Mouse (Mus musculus) C2C12 (cell line): ENCODE results near the gene Gpatch1. TPM values are rescaled to one million over a fixed set of nuclear protein-coding genes. Genes with fewer than 3 reads are reported as not detected.

Experiments
- H3K27me3 ChIP-seq: one replicate; pipeline ENCODE4 v1.6.1; 2011; ENCODE audit not compliant: control insufficient read depth, insufficient read depth, insufficient read length
- H3K36me3 ChIP-seq: one replicate; pipeline ENCODE4 v1.6.1; 2011; ENCODE audit not compliant: control insufficient read depth, insufficient read depth
- H3K4me3 ChIP-seq: one replicate; pipeline ENCODE4 v1.5.1; 2011; ENCODE audit warnings: mild to moderate bottlenecking, control low read depth; ENCODE audit not compliant: poor library complexity, insufficient read depth, severe bottlenecking
- H3K79me2 ChIP-seq: one replicate; pipeline ENCODE4 v1.6.1; 2011; ENCODE audit not compliant: control insufficient read depth, insufficient read depth
- H3K79me3 ChIP-seq: one replicate; pipeline ENCODE4 v1.6.1; 2011; ENCODE audit warnings: low read depth, control low read depth
- H3ac ChIP-seq: one replicate; pipeline ENCODE3; 2011; ENCODE audit warnings: low read depth; ENCODE audit not compliant: control insufficient read depth, insufficient read length
- CEBPB ChIP-seq: IDR thresholded peaks from one replicate; pipeline ENCODE4 v1.6.1; 2011; ENCODE audit warnings: low read depth, mild to moderate bottlenecking, control low read depth, moderate library complexity
- CTCF ChIP-seq: IDR thresholded peaks from one replicate; pipeline ENCODE4 v1.5.1; 2011; ENCODE audit not compliant: control insufficient read depth, insufficient read depth, insufficient read length
- FOSL1 ChIP-seq: IDR thresholded peaks from one replicate; pipeline ENCODE4 v1.8.0; 2011; ENCODE audit warnings: mild to moderate bottlenecking, low read length; ENCODE audit not compliant: poor library complexity, insufficient read depth, severe bottlenecking
- MAX ChIP-seq: IDR thresholded peaks from one replicate; pipeline ENCODE4 v1.6.1; 2011; ENCODE audit warnings: mild to moderate bottlenecking, control low read depth
- MYOD1 ChIP-seq: IDR thresholded peaks from one replicate; pipeline ENCODE4 v1.6.1; 2011; ENCODE audit warnings: low read depth; ENCODE audit not compliant: control insufficient read depth, insufficient read length
- MYOG ChIP-seq: IDR thresholded peaks from one replicate; pipeline ENCODE4 v1.6.1; 2011; ENCODE audit not compliant: control insufficient read depth, insufficient read length; ENCODE audit errors: extremely low read depth
- USF1 ChIP-seq: IDR thresholded peaks from one replicate; pipeline ENCODE4 v1.6.1; 2011; ENCODE audit warnings: low read depth, mild to moderate bottlenecking, control low read depth, moderate library complexity
- polyA plus RNA-seq: library from polyadenylated mRNA; unstranded; fragments of >200 nt; fragmentation: generic; extraction: Trizol; gene quantifications from one replicate; pipeline ENCODE4 v1.2.1, GENCODE M21; 2012; ENCODE audit warnings: missing spikeins

Gene Gpatch1
- polyA plus RNA-seq, 1 experiment: 6.0 TPM

DNA sequence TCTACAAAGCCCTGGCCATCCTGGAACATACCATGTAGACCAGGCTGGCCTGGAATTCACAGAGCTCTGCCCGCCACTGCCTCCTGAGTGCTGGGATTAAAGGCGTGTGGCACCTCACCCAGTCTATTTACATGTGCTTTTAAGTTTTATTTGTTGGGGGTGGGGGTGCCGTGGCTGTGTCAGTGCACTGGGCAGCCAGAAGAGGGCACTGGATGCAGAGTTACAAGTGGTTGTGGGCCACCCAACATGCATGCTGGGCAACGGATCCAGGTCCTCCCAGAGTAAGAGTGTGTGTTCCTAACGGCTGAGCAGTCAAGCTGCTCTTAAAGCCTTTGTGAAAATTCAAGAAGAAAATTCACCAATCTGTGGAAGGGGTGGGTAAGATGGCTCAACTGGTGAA, 50.4 kb downstream of the Gpatch1 start:
- no peaks in the 10 kb centered on the region for H3K36me3 ChIP-seq
- H3K79me2 ChIP-seq: no peaks in the 10 kb centered on the region
- TF ChIP-seq USF1: no peak
- no peak for TF ChIP-seq CTCF
- no peak for TF ChIP-seq FOSL1
- TF ChIP-seq MYOG: no peak
- TF ChIP-seq MAX: no peak
- no peak for TF ChIP-seq MYOD1
- no peak for TF ChIP-seq CEBPB
- H3K27me3 ChIP-seq: peaks cover 8% of the 10 kb centered on the region
- H3K79me3 ChIP-seq: no peaks in the 10 kb centered on the region
- H3ac ChIP-seq: no peak overlapping the region
- H3K4me3 ChIP-seq: no peak overlapping the region

DNA sequence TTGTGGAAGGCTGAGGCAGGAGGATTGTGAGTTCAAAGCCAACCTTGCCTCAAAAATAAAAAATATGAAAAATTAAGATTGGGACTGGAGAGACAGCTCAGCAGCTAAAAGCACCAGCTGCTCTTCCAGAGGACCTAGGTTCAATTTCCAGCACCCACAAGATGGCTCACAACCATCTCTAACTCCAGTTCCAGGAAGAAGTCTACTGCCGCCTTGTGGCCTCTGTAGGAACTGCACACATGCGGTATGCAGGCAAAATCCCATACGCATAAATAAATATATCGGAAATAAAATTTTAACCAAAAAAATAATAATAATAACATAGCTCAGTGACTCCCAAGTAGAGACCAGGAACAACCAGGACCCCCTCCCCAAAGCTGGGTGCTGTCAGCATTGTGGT, 51.6 kb downstream of the Gpatch1 start:
- Histone ChIP-seq H3ac (no peak overlapping the region), H3K79me3 (no peaks in the 10 kb centered on the region), H3K79me2 (no peaks in the 10 kb centered on the region), H3K4me3 (no peak overlapping the region), H3K27me3 (peaks cover 13% of the 10 kb centered on the region), H3K36me3 (no peaks in the 10 kb centered on the region)
- TF ChIP-seq MYOD1 (no peak), CTCF (no peak), MYOG (no peak), USF1 (no peak), CEBPB (no peak), FOSL1 (no peak), MAX (no peak)

DNA sequence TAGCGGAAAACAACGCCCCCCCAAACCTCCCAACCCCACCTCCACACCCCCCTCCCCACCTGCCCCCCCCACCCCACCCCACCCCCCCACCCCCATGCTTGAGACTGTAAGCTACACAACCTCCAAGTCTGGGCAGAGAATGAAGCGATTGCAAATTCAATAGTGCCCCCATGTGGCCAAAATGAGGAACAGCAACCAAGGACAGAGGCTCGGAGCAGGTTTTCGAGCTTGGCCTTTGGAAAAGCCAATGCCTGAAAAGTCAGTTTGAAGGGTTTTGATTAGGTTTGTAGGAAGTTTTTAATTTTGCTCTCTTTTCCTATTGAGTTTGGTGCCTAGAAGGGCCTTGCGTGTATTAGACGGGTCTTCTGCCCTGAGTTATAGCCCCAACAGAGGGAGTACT, 53.5 kb downstream of the Gpatch1 start:
- Histone ChIP-seq H3K36me3 (no peaks in the 10 kb centered on the region), H3ac (no peak overlapping the region), H3K79me2 (no peaks in the 10 kb centered on the region), H3K79me3 (no peaks in the 10 kb centered on the region), H3K27me3 (peaks cover 13% of the 10 kb centered on the region), H3K4me3 (no peak overlapping the region)
- TF ChIP-seq MYOG (no peak), USF1 (no peak), CEBPB (no peak), MAX (no peak), CTCF (peak; percentile 19)

DNA sequence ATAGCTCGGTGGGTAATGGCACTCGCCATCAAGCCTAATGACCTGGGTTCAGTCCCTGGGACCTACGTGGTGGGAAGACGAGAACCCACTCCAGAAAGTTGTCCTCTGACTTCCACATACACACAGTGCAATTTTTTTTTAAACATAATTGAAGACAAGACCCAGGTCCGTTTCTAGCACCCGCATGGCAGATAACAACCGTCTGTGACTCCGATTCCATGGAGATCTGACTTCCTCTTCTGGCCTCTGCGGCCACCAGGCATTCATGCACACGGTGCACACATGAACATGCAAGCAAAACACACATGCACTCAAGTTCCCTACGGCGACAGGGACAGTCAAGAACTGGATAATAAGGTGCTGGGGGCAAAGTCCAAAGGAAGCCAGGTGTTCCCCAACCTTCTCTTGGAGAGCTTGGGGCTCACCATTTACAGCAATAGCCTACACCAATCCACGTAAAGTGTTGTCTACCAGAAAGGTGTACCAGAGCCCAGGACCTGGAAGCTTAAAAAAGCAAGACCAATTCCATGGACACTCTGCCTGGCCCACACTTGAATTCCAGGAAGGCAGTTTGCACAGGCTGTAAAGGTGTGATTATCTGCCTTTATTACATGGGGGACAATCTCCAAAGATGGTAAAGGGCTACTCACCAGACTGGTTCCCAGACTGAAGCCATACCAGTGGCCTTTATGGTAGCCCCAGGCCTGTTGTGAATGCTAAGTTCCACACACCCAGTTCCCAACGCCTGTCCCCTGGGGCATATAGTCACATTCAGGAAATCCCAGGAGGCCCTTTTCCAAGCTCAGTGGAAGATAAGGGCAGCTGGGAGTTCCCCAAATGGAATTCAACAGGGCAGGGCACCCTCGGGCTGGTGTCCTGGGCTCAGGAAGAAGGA, 54.4 kb downstream of the Gpatch1 start:
- H3ac ChIP-seq: no peak overlapping the region
- TF ChIP-seq MYOD1 (no peak), USF1 (no peak), MAX (no peak), CEBPB (no peak), CTCF (no peak), FOSL1 (no peak), MYOG (no peak)

DNA sequence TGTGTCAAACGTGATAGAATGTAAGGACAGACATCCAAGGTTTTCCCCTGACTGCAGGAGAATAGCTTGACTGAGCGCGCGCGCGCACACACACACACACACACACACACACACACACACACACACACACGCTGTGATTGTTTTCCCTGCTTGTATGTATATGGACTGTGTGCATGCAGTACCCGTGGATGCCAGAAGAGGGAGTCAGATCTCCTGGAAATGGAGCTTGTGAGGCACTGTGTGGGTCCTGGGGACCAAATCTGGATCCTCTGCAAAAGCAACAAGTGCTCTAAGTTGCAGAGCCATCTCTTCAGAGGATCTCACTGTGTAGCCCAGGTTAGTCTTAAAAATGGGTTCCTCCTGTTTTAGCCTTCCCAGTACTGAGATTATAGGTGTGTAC, 58.9 kb downstream of the Gpatch1 start:
- Histone ChIP-seq H3K36me3 (no peaks in the 10 kb centered on the region), H3ac (no peak overlapping the region), H3K4me3 (no peak overlapping the region), H3K27me3 (peaks cover 17% of the 10 kb centered on the region), H3K79me2 (no peaks in the 10 kb centered on the region), H3K79me3 (no peaks in the 10 kb centered on the region)
- TF ChIP-seq MYOG (no peak), MAX (no peak)

More for the DNA sequence above, 54.4 kb downstream of the Gpatch1 start:
- Histone ChIP-seq H3K79me2 (no peaks in the 10 kb centered on the region), H3K27me3 (peaks cover 13% of the 10 kb centered on the region), H3K36me3 (no peaks in the 10 kb centered on the region), H3K79me3 (no peaks in the 10 kb centered on the region), H3K4me3 (no peak overlapping the region)

DNA sequence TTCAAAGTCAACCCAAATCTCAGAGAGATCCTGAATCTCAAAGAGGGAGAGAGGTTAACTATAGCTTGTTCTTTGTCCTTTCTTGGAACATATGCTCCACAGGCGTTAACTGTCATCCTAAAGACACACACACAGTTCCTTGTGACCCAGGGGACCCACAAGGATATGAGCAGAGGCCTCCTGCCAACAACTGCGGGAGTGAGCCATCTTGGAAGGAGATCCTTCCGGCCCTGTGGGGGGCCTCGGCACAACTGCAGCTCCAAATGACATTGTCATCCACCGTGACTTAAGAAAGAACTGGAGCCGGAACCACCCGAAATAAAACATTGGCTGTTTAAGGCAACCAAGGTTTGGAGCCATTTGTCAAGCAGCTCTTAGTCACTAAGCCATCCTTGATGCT, 59.9 kb downstream of the Gpatch1 start:
- no peak for TF ChIP-seq MAX
- no peak for TF ChIP-seq CEBPB
- no peak for TF ChIP-seq MYOG
- TF ChIP-seq MYOD1: no peak
- no peak for TF ChIP-seq CTCF
- TF ChIP-seq USF1: no peak
- TF ChIP-seq FOSL1: no peak
- Histone ChIP-seq H3K27me3 (peaks cover 12% of the 10 kb centered on the region), H3ac (no peak overlapping the region), H3K36me3 (no peaks in the 10 kb centered on the region), H3K79me3 (no peaks in the 10 kb centered on the region), H3K79me2 (no peaks in the 10 kb centered on the region), H3K4me3 (no peak overlapping the region)
